Mouse (Mus musculus) G1E (cell line): ENCODE measurements at regions not wholly inside any gene's neighbourhood (a gene's known extent, or its start where the extent isn't known, plus 50 kb on each side); places are given as distances from the start of the nearest gene placed in this dataset.

Experiments used
- CTCF ChIP-seq: IDR thresholded peaks from 2 replicates; pipeline ENCODE4 v1.5.1; 2012; ENCODE audit warnings: low read depth, low read length, inconsistent platforms, mixed read lengths
- GATA2 ChIP-seq: IDR thresholded peaks from 2 replicates; pipeline ENCODE4 v1.6.1; 2012; ENCODE audit warnings: low read depth, low read length, inconsistent platforms, borderline replicate concordance
- TAL1 ChIP-seq: conservative IDR thresholded peaks from 2 replicates; pipeline ENCODE4 v1.6.1; 2012; ENCODE audit warnings: low read depth, low read length, inconsistent platforms, mixed read lengths

GRCm38 (mm10) chr1:35337647-35338046 lies 487.9 kb downstream of the Plekhb2 start:
- TF ChIP-seq TAL1 (no peak), CTCF (no peak), GATA2 (no peak)
